Mouse (Mus musculus) left cerebral cortex, adult 11 months (tissue): ENCODE measurements around the gene Ptpre.
"Not testable (repeated sequence)": the region's sequence is repeated elsewhere in the genome, so short reads cannot be mapped to it uniquely, and the experiment has no call there.

Experiments used
- DNase-seq: peaks from one replicate; pipeline ENCODE4 v3.0.0; 2022; ENCODE audit warnings: low spot score

Gene Ptpre

GRCm38 (mm10) chr7:135534548-135535189, 2.6 kb upstream of the Ptpre start:
- no peak for DNase-seq

DNA sequence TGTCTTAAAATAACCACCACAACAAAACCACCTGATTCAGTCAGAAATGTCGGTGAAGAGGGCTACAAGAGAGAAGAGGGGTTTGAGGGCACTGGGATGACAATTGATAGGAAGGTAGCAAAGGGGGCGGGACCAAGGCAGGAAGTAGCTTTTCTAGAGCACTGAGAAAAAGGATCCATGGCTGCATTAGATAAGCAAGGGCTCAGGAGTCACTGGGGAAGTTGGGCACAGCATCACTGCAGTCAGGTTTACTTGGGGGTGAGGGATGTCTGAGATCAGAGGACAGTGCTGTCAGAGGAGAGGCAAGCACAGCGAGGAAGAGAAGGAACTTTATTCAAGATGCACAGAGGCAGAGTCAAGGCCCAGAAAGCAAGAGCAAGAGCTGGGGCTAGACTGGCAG, 1.4 kb upstream of the Ptpre start:
- no peak for DNase-seq

- peak; percentile 28 for DNase-seq
Observed at GRCm38 (mm10) chr7:135537948-135538741, 864 bp downstream of the Ptpre start.

- DNase-seq, result no peak
Observed at GRCm38 (mm10) chr7:135539429-135539828, 2.1 kb downstream of the Ptpre start.

- no peak for DNase-seq
Observed at GRCm38 (mm10) chr7:135542235-135542634, 5.0 kb downstream of the Ptpre start.

DNA sequence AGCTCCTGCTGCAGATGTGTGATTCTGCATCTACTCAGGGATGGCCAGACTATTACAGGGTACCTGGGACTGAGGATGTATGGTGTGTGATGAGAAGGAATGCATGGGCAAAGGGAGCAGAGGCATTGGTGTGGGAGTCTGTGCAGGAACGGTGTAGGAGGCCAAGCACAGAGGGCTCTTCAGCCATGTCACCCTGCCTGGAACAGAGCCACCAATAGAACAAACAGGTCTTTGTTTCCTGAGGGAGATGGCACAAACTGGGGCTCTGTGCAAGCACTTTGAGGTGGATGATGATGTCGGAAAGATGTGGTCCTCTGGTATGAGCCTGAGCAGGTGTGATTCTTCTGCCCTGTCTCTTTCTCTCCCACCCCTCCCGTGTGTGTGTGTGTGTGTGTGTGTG, 5.8 kb downstream of the Ptpre start:
- DNase-seq, result peak; percentile 22

- no peak for DNase-seq
Observed at GRCm38 (mm10) chr7:135544321-135544720, 7.0 kb downstream of the Ptpre start.

GRCm38 (mm10) chr7:135545957-135546356, 8.7 kb downstream of the Ptpre start:
- no peak for DNase-seq

- DNase-seq, result no peak
Observed at GRCm38 (mm10) chr7:135546530-135546929, 9.2 kb downstream of the Ptpre start.

- no peak for DNase-seq
Observed at GRCm38 (mm10) chr7:135548434-135548833, 11.2 kb downstream of the Ptpre start.

GRCm38 (mm10) chr7:135551547-135551946, 14.3 kb downstream of the Ptpre start:
- no peak for DNase-seq

GRCm38 (mm10) chr7:135553550-135553949, 16.3 kb downstream of the Ptpre start:
- DNase-seq, result no peak

GRCm38 (mm10) chr7:135556663-135557402, 19.6 kb downstream of the Ptpre start:
- no peak for DNase-seq

GRCm38 (mm10) chr7:135560280-135560679, 23.0 kb downstream of the Ptpre start:
- DNase-seq, result no peak

GRCm38 (mm10) chr7:135564022-135564421, 26.7 kb downstream of the Ptpre start:
- no peak for DNase-seq

- no peak for DNase-seq
Observed at GRCm38 (mm10) chr7:135566013-135566412, 28.7 kb downstream of the Ptpre start.

GRCm38 (mm10) chr7:135567582-135567981, 30.3 kb downstream of the Ptpre start:
- no peak for DNase-seq

DNA sequence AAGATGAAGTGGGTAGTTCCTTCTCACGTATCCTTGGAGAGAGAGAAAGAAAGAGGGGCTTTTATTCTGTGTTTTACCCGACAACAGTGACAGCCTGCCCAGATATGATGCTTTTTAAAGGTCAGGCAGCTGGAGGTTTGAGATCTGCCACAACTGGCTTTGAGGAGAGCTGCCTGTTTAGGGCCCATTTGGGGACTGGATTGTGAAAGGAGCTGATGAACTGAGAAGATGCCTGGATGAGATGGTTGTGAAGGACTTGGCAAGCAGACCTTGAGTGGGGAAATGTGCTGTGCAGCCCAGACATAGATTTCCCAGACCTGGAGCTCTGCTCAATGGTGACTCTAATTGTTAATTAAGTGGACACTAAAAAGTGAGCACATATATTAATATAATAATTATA, 31.3 kb downstream of the Ptpre start:
- DNase-seq, result no peak

DNA sequence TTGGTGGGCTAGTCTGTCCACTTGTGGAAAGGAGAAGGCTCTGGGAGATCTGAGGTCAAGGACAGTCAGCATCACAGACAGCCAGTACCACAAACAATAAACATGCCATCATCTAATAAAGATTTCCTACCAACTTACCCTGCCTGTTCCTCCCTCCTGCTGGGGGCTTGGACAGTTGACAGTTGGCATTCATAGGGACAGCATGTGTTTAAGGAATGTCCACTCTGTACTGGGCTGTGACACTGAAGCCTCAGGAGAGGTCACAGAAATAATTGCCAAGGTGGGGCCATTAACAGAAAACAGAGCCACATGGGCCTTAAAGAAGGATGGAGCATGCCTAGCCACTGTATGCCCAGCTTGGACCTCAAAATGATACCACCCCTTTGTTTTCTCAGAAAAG, 34.1 kb downstream of the Ptpre start:
- DNase-seq, result no peak

GRCm38 (mm10) chr7:135571951-135572559, 34.8 kb downstream of the Ptpre start:
- no peak for DNase-seq

- DNase-seq, result not testable (repeated sequence)
Observed at GRCm38 (mm10) chr7:135575319-135576069, 38.2 kb downstream of the Ptpre start.

DNA sequence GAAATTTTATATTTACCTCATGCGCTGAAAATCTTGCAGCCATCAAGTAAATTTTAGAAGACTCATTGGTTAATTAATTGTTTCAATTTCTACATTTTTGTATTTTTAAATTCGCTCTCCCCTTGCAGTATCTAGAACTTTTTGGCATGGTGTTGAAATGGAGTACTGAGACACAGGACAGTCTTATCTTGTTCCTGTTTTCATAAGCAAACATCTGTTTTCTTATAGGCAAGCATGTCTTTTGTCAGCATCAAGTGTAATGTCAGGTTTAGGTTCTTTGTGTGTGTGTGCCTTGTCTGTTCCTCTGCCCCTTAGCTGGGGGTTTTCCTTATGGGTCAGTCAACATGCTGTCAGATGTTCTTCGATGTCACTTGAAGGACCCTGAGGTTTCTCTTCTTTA, 39.0 kb downstream of the Ptpre start:
- no peak for DNase-seq
